Mouse (Mus musculus) kidney, embryonic 14.5 days (tissue): ENCODE data around the gene Bach2. TPM values are rescaled to one million over a fixed set of nuclear protein-coding genes. Genes with fewer than 3 reads are reported as not detected.

Experiments
- ATAC-seq: fragments of 200-750 bp; cut with Nextera tagmentation; 2 replicates; pipeline ENCODE4 v1.8.0; 2017; ENCODE audit warnings: moderate number of reproducible peaks, mild to moderate bottlenecking, moderate TSS enrichment, moderate library complexity; ENCODE audit not compliant: low FRiP score, low TSS enrichment
- H3K27ac ChIP-seq: fragments of 300-500 bp; sonication (generic); 2 replicates; pipeline ENCODE4 v1.5.1; 2014; ENCODE audit warnings: low read depth, mild to moderate bottlenecking, low read length, moderate library complexity, mixed read lengths
- H3K27me3 ChIP-seq: fragments of 300-500 bp; sonication (generic); 2 replicates; pipeline ENCODE4 v1.6.1; 2014; ENCODE audit warnings: mild to moderate bottlenecking, low read length; ENCODE audit not compliant: control insufficient read depth, insufficient read depth
- H3K36me3 ChIP-seq: fragments of 300-500 bp; sonication (generic); 2 replicates; pipeline ENCODE4 v1.6.1; 2014; ENCODE audit warnings: low read length, mixed read lengths; ENCODE audit not compliant: control insufficient read depth, insufficient read depth
- H3K4me1 ChIP-seq: fragments of 300-500 bp; sonication (generic); 2 replicates; pipeline ENCODE4 v1.6.1; 2014; ENCODE audit warnings: low read length, mixed read lengths; ENCODE audit not compliant: control insufficient read depth, insufficient read depth
- H3K4me2 ChIP-seq: fragments of 300-500 bp; sonication (generic); replicated peaks from 2 replicates; pipeline ENCODE4 v1.6.1; 2014; ENCODE audit warnings: low read depth, mild to moderate bottlenecking, low read length
- H3K4me3 ChIP-seq: fragments of 300-500 bp; sonication (generic); 2 replicates; pipeline ENCODE4 v1.5.1; 2014; ENCODE audit warnings: mild to moderate bottlenecking, low read length
- H3K9ac ChIP-seq: fragments of 300-500 bp; sonication (generic); 2 replicates; pipeline ENCODE4 v1.6.1; 2014; ENCODE audit warnings: low read depth, mild to moderate bottlenecking, low read length, moderate library complexity
- H3K9me3 ChIP-seq: fragments of 300-500 bp; sonication (generic); 2 replicates; pipeline ENCODE4 v1.6.1; 2016; ENCODE audit warnings: low read length; ENCODE audit not compliant: control insufficient read depth
- WGBS: fragments of 180-500 bp; shearing (Covaris S2); extraction: QIAGEN DNeasy Blood & Tissue Kit; methylation state at CpG from one replicate; pipeline ENCODE4 v1.1.7; 2014; 5-methylcytosine and 5-hydroxymethylcytosine counted together
- polyA plus RNA-seq: library from polyadenylated mRNA; unstranded; fragments of >200 nt; fragmentation: Nextera tagmentation; extraction: Ambion mirVana; gene quantifications from 2 replicates; pipeline ENCODE4 v1.2.1, GENCODE M21; 2014

The Bach2 gene
- polyA plus RNA-seq, 1 experiment from 2014 or later = 13.3 TPM

DNA sequence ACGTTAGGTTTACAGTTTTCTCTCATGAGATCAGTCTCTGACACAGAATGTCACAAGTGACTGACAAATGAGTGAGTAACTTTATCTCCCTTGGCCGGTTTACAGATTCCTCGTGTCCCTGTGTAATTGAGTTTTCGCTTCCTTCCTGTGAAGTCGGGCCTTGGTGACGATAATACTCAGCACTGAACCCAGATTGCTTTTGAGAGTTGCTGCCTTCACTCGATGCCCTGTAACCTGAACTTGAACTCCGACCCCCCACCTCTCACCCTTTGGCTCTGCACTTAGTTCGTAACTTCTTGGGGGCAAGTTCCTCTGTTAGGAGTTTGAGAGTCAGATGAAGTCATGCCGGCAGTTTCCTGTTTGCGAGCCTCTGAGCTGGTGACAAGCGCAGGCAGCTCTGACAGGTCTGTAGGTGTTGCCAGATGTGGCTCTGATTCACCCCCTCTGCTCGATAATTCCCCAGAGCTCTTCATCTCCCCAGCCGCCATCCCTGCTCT lies 124.9 kb downstream of the Bach2 start:
- Histone ChIP-seq H3K4me1 (0 out of 2 replicates have a peak, but pooled peaks cover 11% of the 10 kb centered on the region), H3K36me3 (no peaks in the 10 kb centered on the region), H3K27me3 (no peaks in the 10 kb centered on the region), H3K4me2 (no peak overlapping the region), H3K9ac (no peak overlapping the region), H3K9me3 (no peaks in the 10 kb centered on the region), H3K27ac (no peak overlapping the region), H3K4me3 (no peak overlapping the region)
- WGBS = 39% methylated on average over 14 of the region's 14 CpGs
- ATAC-seq = no peak

DNA sequence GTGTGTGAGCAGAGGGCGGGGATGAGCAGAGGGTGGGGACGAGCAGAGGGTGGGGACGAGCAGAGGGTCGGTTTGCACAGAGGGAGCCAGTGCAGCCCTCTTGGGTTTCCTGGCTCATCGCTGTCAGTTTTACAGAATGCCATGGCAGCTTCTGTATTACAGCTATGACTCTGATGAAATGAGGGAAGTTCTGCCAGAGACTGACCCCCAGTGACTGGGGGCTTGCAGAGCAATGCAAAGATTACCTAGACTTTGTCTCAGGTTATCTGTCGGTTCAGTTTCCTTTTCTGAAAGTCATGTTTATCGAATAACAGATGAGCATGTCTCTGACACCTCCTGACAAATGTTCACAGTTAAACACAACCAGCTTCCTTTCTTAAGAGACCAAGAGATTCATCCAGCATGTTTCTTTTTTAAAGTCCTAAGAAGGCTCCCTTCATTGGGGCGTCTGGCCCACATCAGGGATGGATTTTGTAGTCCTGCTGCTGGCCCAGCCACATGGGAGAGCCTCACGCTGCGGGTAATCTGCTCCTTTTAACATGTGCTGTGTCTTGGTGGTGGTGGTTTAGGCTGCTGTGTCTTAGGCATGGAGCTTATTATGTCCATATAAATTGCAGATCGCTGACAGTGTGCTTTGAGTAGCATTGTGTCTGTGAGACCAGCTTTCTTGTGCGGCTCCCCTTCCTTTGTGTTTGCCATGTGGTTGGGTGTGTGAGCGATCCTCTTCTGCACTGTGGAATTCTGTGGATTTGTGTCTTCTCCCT lies 126.7 kb downstream of the Bach2 start:
- Histone ChIP-seq H3K9me3 (no peaks in the 10 kb centered on the region), H3K4me1 (0 out of 2 replicates have a peak, but pooled peaks cover 3% of the 10 kb centered on the region), H3K4me2 (no peak overlapping the region), H3K27ac (no peak overlapping the region), H3K36me3 (no peaks in the 10 kb centered on the region), H3K4me3 (no peak overlapping the region), H3K27me3 (no peaks in the 10 kb centered on the region), H3K9ac (no peak overlapping the region)
- 62% methylated on average over 13 of the region's 13 CpGs for WGBS
- no peak for ATAC-seq

DNA sequence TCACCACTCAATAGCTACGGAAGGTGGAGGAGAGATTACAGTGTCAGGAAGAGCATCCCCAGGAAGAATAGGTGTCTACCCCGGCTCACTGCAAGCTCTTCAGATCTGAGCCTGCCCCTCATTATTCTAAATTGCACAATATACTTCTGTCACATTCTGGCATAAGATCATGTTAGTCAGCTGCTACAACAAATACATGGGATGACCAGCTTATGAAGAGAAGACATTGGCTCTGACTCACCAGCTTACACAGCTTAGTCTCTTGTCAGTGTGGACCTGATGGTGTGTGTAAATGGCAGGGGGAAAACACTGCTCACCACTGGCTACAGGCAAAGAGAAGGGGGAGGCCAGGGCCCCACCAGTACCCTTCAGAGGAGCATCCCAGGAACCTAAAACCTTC lies 127.6 kb downstream of the Bach2 start:
- Histone ChIP-seq H3K36me3 (no peaks in the 10 kb centered on the region), H3K9me3 (no peaks in the 10 kb centered on the region), H3K27ac (no peak overlapping the region), H3K4me2 (no peak overlapping the region), H3K4me3 (no peak overlapping the region), H3K27me3 (no peaks in the 10 kb centered on the region), H3K9ac (no peak overlapping the region), H3K4me1 (0 out of 2 replicates have a peak, but pooled peaks cover 3% of the 10 kb centered on the region)
- 82% methylated on average over 2 of the region's 2 CpGs for whole genome bisulfite sequencing
- no peak for ATAC-seq

DNA sequence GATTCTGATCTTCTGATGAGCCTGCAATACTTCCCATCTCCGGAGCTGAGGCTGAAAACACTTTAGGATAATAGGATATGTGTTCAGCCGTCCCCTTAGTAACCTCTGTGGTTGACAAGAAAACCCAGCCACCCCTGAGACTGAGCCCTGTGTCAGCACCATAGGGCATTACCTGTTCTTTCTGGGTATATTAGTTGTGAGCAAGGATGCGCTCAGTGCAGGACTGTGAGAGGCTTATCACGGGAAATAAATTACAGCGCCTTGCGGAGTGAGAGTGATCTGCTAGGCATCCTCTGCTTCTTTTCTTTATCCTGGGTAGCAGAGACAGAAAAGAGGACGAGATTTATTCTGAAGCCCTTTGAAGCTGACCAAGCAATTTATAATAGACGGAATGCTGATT lies 129.7 kb downstream of the Bach2 start:
- H3K4me3 ChIP-seq = no peak overlapping the region
- H3K36me3 ChIP-seq = no peaks in the 10 kb centered on the region
- no peaks in the 10 kb centered on the region for H3K27me3 ChIP-seq
- H3K9ac ChIP-seq = no peak overlapping the region
- WGBS = 58% methylated on average over 8 of the region's 8 CpGs
- H3K4me2 ChIP-seq = no peak overlapping the region
- H3K27ac ChIP-seq = no peak overlapping the region
- H3K9me3 ChIP-seq = no peaks in the 10 kb centered on the region
- 0 out of 2 replicates have a peak, but pooled peaks cover 7% of the 10 kb centered on the region for H3K4me1 ChIP-seq
- no peak for ATAC-seq

DNA sequence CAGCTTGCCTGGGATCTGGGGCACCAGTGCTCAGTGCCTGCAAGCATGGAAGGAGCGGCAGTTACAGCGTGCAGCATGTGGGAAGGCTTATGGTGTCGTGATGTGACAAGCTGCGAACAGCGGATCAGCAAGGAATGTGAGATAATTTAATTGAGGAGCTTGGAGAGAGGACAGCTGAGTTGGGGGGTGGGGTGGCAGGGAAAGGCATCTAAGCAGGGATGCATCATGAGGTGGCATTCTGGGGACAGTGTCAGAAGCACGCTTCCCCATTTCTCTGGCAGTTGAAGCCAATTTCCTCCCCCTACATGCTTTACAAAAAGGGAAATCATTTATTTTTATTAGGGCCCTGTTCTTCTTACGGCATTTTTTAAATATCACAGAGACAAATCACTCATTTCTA lies 134.5 kb downstream of the Bach2 start:
- Histone ChIP-seq H3K9me3 (no peaks in the 10 kb centered on the region), H3K27ac (no peak overlapping the region), H3K4me2 (no peak overlapping the region), H3K36me3 (no peaks in the 10 kb centered on the region), H3K4me3 (no peak overlapping the region), H3K9ac (no peak overlapping the region), H3K4me1 (0 out of 2 replicates have a peak, but pooled peaks cover 4% of the 10 kb centered on the region), H3K27me3 (no peaks in the 10 kb centered on the region)
- ATAC-seq = no peak
- 50% methylated on average over 7 of the region's 7 CpGs for WGBS

DNA sequence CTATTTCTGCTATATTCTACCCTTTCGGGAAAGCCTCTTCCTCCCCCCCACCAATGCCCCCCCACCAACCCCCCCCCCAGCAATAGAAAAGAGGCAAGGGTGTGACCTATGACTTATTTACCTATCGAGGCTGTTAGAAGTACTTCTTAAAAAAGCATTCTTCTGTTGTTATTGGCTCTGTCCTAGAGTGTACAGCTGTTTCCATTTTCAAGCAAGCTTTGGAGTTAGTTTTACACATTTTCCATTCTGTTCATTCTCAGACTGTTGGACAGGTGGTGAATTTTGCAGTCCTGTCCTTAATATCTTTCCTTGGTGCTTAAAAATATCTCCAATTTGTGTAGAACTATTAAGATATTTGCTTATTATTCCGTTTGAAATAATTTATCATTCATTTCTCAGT lies 134.9 kb downstream of the Bach2 start:
- no peak overlapping the region for H3K4me2 ChIP-seq
- H3K4me1 ChIP-seq = 0 out of 2 replicates have a peak, but pooled peaks cover 4% of the 10 kb centered on the region
- no peak for ATAC-seq
- no peak overlapping the region for H3K9ac ChIP-seq
- no peak overlapping the region for H3K4me3 ChIP-seq
- H3K9me3 ChIP-seq = no peaks in the 10 kb centered on the region
- H3K36me3 ChIP-seq = no peaks in the 10 kb centered on the region
- WGBS = 55% methylated on average over 3 of the region's 3 CpGs
- no peak overlapping the region for H3K27ac ChIP-seq
- no peaks in the 10 kb centered on the region for H3K27me3 ChIP-seq

DNA sequence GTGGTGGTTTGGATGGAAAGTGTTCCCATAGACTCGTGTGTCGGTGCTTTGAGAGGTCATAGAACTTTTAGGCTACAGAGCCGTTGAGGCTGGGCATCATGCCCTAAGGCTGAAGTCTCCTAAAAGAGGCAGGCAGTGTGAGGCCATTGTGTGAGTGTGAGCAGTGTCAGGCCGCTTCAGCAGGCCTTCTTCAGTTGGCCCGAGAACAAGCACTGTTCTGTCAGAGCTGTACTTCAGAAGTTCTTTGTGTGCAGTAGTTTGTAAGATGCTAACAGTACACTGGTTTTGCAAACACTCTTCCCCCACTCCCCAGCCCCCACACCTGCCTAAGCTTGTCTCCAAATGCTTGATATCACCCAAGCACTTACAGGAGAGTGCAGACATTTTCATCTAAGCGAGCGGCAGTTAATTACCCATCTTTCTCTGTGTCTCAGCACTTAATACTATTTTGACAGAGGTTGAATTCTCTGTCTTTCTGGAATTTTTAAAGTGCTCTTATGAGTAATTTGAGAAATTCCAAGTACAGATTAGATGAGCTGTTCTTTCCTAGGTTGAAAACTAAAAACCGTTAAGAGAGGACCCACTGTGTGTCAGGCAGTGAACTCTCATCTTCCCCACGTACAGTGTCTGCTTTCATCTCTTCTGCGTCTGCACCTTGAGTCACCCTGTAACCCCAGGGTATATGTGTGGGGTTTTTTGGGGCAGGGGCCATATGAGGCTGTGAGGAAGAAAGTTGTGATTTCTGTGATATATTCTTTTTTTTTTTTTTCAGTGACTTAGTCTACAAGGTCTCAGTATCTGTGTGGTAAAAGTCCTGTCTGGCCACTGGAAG lies 136.4 kb downstream of the Bach2 start:
- ATAC-seq = no peak
- Histone ChIP-seq H3K36me3 (no peaks in the 10 kb centered on the region), H3K9ac (no peak overlapping the region), H3K27me3 (no peaks in the 10 kb centered on the region), H3K27ac (no peak overlapping the region), H3K4me3 (no peak overlapping the region), H3K4me1 (0 out of 2 replicates have a peak, but pooled peaks cover 4% of the 10 kb centered on the region), H3K9me3 (no peaks in the 10 kb centered on the region), H3K4me2 (no peak overlapping the region)
- 83% methylated on average over 10 of the region's 10 CpGs for WGBS

DNA sequence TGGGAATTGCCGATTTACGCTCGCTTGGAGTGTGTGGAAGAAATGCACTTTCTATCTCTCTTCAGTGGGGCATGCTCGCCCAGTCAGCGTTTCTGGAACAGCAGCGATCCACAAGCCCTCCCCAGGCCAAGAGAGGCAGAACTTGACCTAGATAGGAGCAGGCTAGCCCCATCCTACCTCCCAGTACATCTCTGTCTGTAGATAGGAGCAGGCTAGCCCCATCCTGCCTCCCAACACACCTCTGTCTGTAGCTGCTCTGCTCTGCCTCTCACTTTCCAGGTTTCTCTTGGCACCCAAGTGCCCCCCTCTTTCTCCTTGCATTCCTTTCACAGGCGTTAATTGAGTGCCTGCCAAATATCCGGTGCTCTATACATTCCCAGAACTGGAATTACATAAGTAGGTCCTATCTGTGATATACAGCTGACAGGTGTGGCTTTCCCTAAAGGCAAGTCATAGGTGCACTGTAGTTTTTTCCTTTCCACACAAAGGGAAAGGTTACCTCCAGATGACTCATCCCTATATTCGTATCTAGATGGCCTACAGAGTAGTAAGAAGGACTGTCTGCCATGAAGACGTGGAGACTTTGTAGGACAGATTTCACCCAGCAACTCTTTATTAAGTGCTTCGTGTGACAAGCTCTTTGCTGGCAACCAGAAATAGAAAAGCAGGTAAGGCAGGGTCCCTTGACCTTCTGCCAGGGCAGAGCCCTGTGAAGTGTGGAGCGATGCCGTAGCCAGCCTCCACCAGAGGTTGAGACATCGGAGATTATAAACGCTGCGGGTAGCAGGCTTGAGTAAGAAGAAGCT lies 137.3 kb downstream of the Bach2 start:
- H3K27ac ChIP-seq = no peak overlapping the region
- ATAC-seq = no peak
- no peak overlapping the region for H3K4me2 ChIP-seq
- no peaks in the 10 kb centered on the region for H3K9me3 ChIP-seq
- H3K4me3 ChIP-seq = no peak overlapping the region
- H3K4me1 ChIP-seq = 0 out of 2 replicates have a peak, but pooled peaks cover 4% of the 10 kb centered on the region
- no peak overlapping the region for H3K9ac ChIP-seq
- no peaks in the 10 kb centered on the region for H3K36me3 ChIP-seq
- 87% methylated on average over 16 of the region's 16 CpGs for WGBS
- H3K27me3 ChIP-seq = no peaks in the 10 kb centered on the region
